9 mouse cellular contexts compared by ENCODE assay signal in genomic region chr2:59286247-59286646, GRCm38 (mm10).
A peak's percentile ranks its signal among the peaks of the same experiment; 100 is the strongest.
DNase-seq lines count a peak whose midpoint lies in the region; ATAC-seq and TF ChIP-seq lines count a peak whose summit lies in the region.
"Had no signal": no experiment of that assay in that cellular context is flagged by ENCODE, and none has a peak within 500 bp of the region (broad histone marks: within the 10 kb centered on the region; RNA-seq: fewer than 3 reads in every experiment).

No protein-coding gene starts in this region.

- no peak overlapping the region for H3K4me3 ChIP-seq in intestine, embryonic 16.5 days (ENCODE audit: low read length)
- no peak overlapping the region for H3K4me3 ChIP-seq in intestine, postnatal 0 days (ENCODE audit: low read depth, low read length)
- H3K4me3 ChIP-seq in thymus, adult 2 months (ENCODE audit: control insufficient read depth, insufficient read depth, low read length): no peak overlapping the region
- H3K4me3 ChIP-seq: erythroblast, embryonic 14.5 days had no signal

- no peak for TF ChIP-seq CTCF in intestine, postnatal 0 days (IDR thresholded peaks at IDR 0.05; ENCODE audit: low read depth)
- no peak for TF ChIP-seq CTCF in thymus, adult 2 months (IDR thresholded peaks at IDR 0.05; ENCODE audit: borderline replicate concordance, control insufficient read depth, extremely low read depth, insufficient read depth, low read length, poor library complexity)

- H3K4me2 ChIP-seq in intestine, embryonic 16.5 days (ENCODE audit: low read depth, low read length): no peak overlapping the region
- no peak overlapping the region for H3K4me2 ChIP-seq in intestine, postnatal 0 days (replicated peaks; ENCODE audit: low read depth)

- no peak for TF ChIP-seq POLR2A in thymus, adult 2 months (IDR thresholded peaks at IDR 0.05; ENCODE audit: control insufficient read depth, extremely low read depth, insufficient read depth, low read length, poor library complexity)

- 56% methylated on average over 9 of the region's 9 CpGs for WGBS in intestine, embryonic 16.5 days
- 50% methylated on average over 9 of the region's 9 CpGs for WGBS in intestine, postnatal 0 days
- WGBS in large intestine, adult 2 months: 25% methylated on average over 9 of the region's 9 CpGs
- WGBS in thymus, adult 2 months: 90% methylated on average over 9 of the region's 9 CpGs

- peaks cover 3% of the 10 kb centered on the region; the same call in 1 of the 2 replicates for H3K4me1 ChIP-seq in intestine, embryonic 16.5 days (ENCODE audit: control insufficient read depth, insufficient read depth, low read length)
- no peaks in the 10 kb centered on the region for H3K4me1 ChIP-seq in intestine, postnatal 0 days (replicated peaks; ENCODE audit: control insufficient read depth, insufficient read depth, low read length)
- no peaks in the 10 kb centered on the region; the same call in none of the 2 replicates for H3K4me1 ChIP-seq in thymus, adult 2 months (replicated peaks; ENCODE audit: control insufficient read depth, insufficient read depth, low read length)

- no peaks in the 10 kb centered on the region for H3K36me3 ChIP-seq in intestine, embryonic 16.5 days (ENCODE audit: control insufficient read depth, insufficient read depth, low read length)
- H3K36me3 ChIP-seq in intestine, postnatal 0 days (ENCODE audit: control insufficient read depth, insufficient read depth): no peaks in the 10 kb centered on the region
- H3K36me3 ChIP-seq in thymus, adult 2 months (ENCODE audit: control insufficient read depth, insufficient read depth, low read length): no peaks in the 10 kb centered on the region

- peak overlapping the region; percentile 33 for H3K27ac ChIP-seq in intestine, embryonic 16.5 days (ENCODE audit: low read length)
- no peak overlapping the region for H3K27ac ChIP-seq in intestine, postnatal 0 days (ENCODE audit: low read depth, low read length)
- no peak overlapping the region for H3K27ac ChIP-seq in thymus, adult 2 months (ENCODE audit: control insufficient read depth, insufficient read depth, low read length)

- H3K9ac ChIP-seq in intestine, embryonic 16.5 days (ENCODE audit: low read depth, low read length): no peak overlapping the region
- no peak overlapping the region for H3K9ac ChIP-seq in intestine, postnatal 0 days (ENCODE audit: low read depth, low read length)

- DNase-seq in cerebellum, postnatal 10 days: peak; percentile 88 to 90
- DNase-seq in heart, adult 18-20 months: peak; percentile 88 to 91
- peak; percentile 29 for DNase-seq in large intestine, adult 2 months (ENCODE audit: low read depth, low spot score)
- peak; percentile 88 for DNase-seq in lung, postnatal 25 days (ENCODE audit: low spot score)
- no peak for DNase-seq in thymus, adult 2 months
- DNase-seq in thymus, postnatal 10 days (ENCODE audit: low spot score in 2 of 2): no peak

- no peaks in the 10 kb centered on the region for H3K9me3 ChIP-seq in intestine, embryonic 16.5 days (ENCODE audit: control insufficient read depth, low read length)
- no peaks in the 10 kb centered on the region for H3K9me3 ChIP-seq in intestine, postnatal 0 days (ENCODE audit: control insufficient read depth)

- ATAC-seq in intestine, embryonic 16.5 days: peak; percentile 28; the same call in 1 of the 2 replicates
- ATAC-seq in intestine, postnatal 0 days: no peak; the same call in 1 of the 2 replicates

- no peaks in the 10 kb centered on the region for H3K27me3 ChIP-seq in intestine, embryonic 16.5 days (replicated peaks; ENCODE audit: control insufficient read depth, insufficient read depth, low read length)
- H3K27me3 ChIP-seq in intestine, postnatal 0 days (replicated peaks; ENCODE audit: control insufficient read depth, insufficient read depth, low read length): no peaks in the 10 kb centered on the region
- no peaks in the 10 kb centered on the region for H3K27me3 ChIP-seq in thymus, adult 2 months (ENCODE audit: control insufficient read depth, insufficient read depth, low read length)

Comparison
In these comparisons a context has a peak if more than half of its experiments do, and no peak if none do; other contexts are left out.
1. DNase-seq: peak in cerebellum, postnatal 10 days (2 of 2), heart, adult 18-20 months (2 of 2), large intestine, adult 2 months (single experiment) and lung, postnatal 25 days (single experiment); none in thymus, adult 2 months (single experiment) and thymus, postnatal 10 days (0 of 2).